8 mouse cellular contexts compared by ENCODE assay signal in genomic region chr7:45715741-45716459, GRCm38 (mm10). TPM values are rescaled to one million over a fixed set of nuclear protein-coding genes. Genes with fewer than 3 reads are reported as not detected.
DNase-seq lines count a peak whose midpoint lies in the region; ATAC-seq and TF ChIP-seq lines count a peak whose summit lies in the region.

No protein-coding gene starts in this region.

- no peak for TF ChIP-seq RAD21 in MEL (IDR thresholded peaks at IDR 0.05; ENCODE audit: low read depth, low read length)

- peaks cover 12% of the 10 kb centered on the region for H3K4me1 ChIP-seq in heart, adult 2 months (ENCODE audit: control insufficient read depth, insufficient read depth, low read length)
- peaks cover 0 to 5% of the 10 kb centered on the region in 2 experiments; a peak in 1 of 4 replicates for H3K4me1 ChIP-seq in MEL (ENCODE audit: control insufficient read depth in 1 of 2, insufficient read depth in 2 of 2, low read length in 2 of 2)
- peaks cover 19% of the 10 kb centered on the region for H3K4me1 ChIP-seq in forebrain, postnatal 0 days (ENCODE audit: insufficient read depth)
- H3K4me1 ChIP-seq in limb, embryonic 15.5 days, result peaks cover 64% of the 10 kb centered on the region
- peaks cover 44% of the 10 kb centered on the region for H3K4me1 ChIP-seq in neural tube, embryonic 12.5 days

- no peaks in the 10 kb centered on the region for H3K9me3 ChIP-seq in MEL (replicated peaks; ENCODE audit: insufficient read depth, low read length)
- H3K9me3 ChIP-seq in forebrain, postnatal 0 days (ENCODE audit: low read length), result no peaks in the 10 kb centered on the region
- no peaks in the 10 kb centered on the region for H3K9me3 ChIP-seq in limb, embryonic 15.5 days
- no peaks in the 10 kb centered on the region for H3K9me3 ChIP-seq in neural tube, embryonic 12.5 days

- no peaks in the 10 kb centered on the region; the same call in 1 of the 2 replicates for H3K79me2 ChIP-seq in heart, adult 2 months (replicated peaks; ENCODE audit: control insufficient read depth, insufficient read depth, low read length)
- H3K79me2 ChIP-seq in MEL (ENCODE audit: control insufficient read depth, insufficient read depth, low read length, poor library complexity), result peaks cover 48% of the 10 kb centered on the region

- peak overlapping the region; percentile 37 for H3K4me3 ChIP-seq in heart, adult 2 months
- H3K4me3 ChIP-seq in MEL (ENCODE audit: control insufficient read depth in 1 of 2, insufficient read depth in 1 of 2, low read depth in 2 of 2, low read length in 2 of 2), result peak overlapping the region; percentile 69 to 71
- peak overlapping the region; percentile 66 for H3K4me3 ChIP-seq in forebrain, postnatal 0 days (ENCODE audit: low read depth, low read length)
- H3K4me3 ChIP-seq in limb, embryonic 15.5 days, result peak overlapping the region; percentile 73
- peak overlapping the region; percentile 74; the same call in 1 of the 2 replicates for H3K4me3 ChIP-seq in neural tube, embryonic 12.5 days

- peak overlapping the region; percentile 91 for H3K4me2 ChIP-seq in forebrain, postnatal 0 days (ENCODE audit: low read depth)
- H3K4me2 ChIP-seq in limb, embryonic 15.5 days, result peak overlapping the region; percentile 90
- H3K4me2 ChIP-seq in neural tube, embryonic 12.5 days (replicated peaks), result peak overlapping the region; percentile 93

- peak; percentile 34 to 56 for DNase-seq in heart, adult 2 months
- DNase-seq in heart, postnatal 14 days, result no peak
- DNase-seq in MEL (ENCODE audit: low read depth, low spot score), result peak; percentile 56
- DNase-seq in forebrain, postnatal 0 days, result no peak
- DNase-seq in urinary bladder, adult 18-20 months (ENCODE audit: low spot score in 2 of 2), result no peak
- DNase-seq in thymus, postnatal 25 days, result no peak

- intact Hi-C loops in heart, adult 2 months (cut with DNase I), result loop anchor here (5.0 to 10.0 kb wide), 2 partner anchors 206 to 971 kb away; partner anchors contain the start of genes Ccdc114, Emp3 and Vrk3
- intact Hi-C loops in heart, postnatal 14 days (cut with DNase I), result no loop called here

- TF ChIP-seq POLR2A in heart, adult 2 months (IDR thresholded peaks at IDR 0.05; ENCODE audit: insufficient read depth, low read depth, low read length), result no peak
- no peak; a peak in 1 of 4 replicates for TF ChIP-seq POLR2A in MEL (IDR thresholded peaks at IDR 0.05; ENCODE audit: control insufficient read depth in 1 of 2, insufficient read depth in 1 of 2, low read depth in 1 of 2, low read length in 2 of 2, poor library complexity in 1 of 2)

- H3K27ac ChIP-seq in heart, adult 2 months, result peak overlapping the region; percentile 75
- H3K27ac ChIP-seq in MEL (ENCODE audit: control insufficient read depth, low read depth, low read length), result peak overlapping the region; percentile 96
- H3K27ac ChIP-seq in forebrain, postnatal 0 days (ENCODE audit: low read depth, low read length), result no peak overlapping the region; the same call in 1 of the 2 replicates
- peak overlapping the region; percentile 77 for H3K27ac ChIP-seq in limb, embryonic 15.5 days
- H3K27ac ChIP-seq in neural tube, embryonic 12.5 days, result no peak overlapping the region

- no peak for ATAC-seq in forebrain, postnatal 0 days
- ATAC-seq in limb, embryonic 15.5 days (ENCODE audit: insufficient number of reproducible peaks, low FRiP score, low TSS enrichment, low read depth), result no peak
- no peak for ATAC-seq in neural tube, embryonic 12.5 days (ENCODE audit: low FRiP score, low read depth)

- 69% methylated on average over 19 of the region's 19 CpGs for WGBS in heart, adult 2 months
- WGBS in forebrain, postnatal 0 days, result 81% methylated on average over 19 of the region's 19 CpGs
- WGBS in limb, embryonic 15.5 days, result 81% methylated on average over 19 of the region's 19 CpGs
- WGBS in neural tube, embryonic 12.5 days, result 85% methylated on average over 19 of the region's 19 CpGs

- TF ChIP-seq EP300 in heart, adult 2 months (IDR thresholded peaks at IDR 0.05; ENCODE audit: insufficient read depth, low read depth, low read length), result no peak
- no peak for TF ChIP-seq EP300 in MEL (IDR thresholded peaks at IDR 0.05; ENCODE audit: low read depth in 1 of 2, low read length in 2 of 2)

- peaks cover 6% of the 10 kb centered on the region for H3K36me3 ChIP-seq in heart, adult 2 months (ENCODE audit: control insufficient read depth, insufficient read depth, low read length)
- peaks cover 2% of the 10 kb centered on the region in 2 experiments; a peak in 3 of 4 replicates for H3K36me3 ChIP-seq in MEL (ENCODE audit: control insufficient read depth in 1 of 2, insufficient read depth in 2 of 2, low read length in 2 of 2)
- peaks cover 37% of the 10 kb centered on the region for H3K36me3 ChIP-seq in forebrain, postnatal 0 days (ENCODE audit: insufficient read depth)
- peaks cover 50% of the 10 kb centered on the region for H3K36me3 ChIP-seq in limb, embryonic 15.5 days
- peaks cover 45% of the 10 kb centered on the region for H3K36me3 ChIP-seq in neural tube, embryonic 12.5 days

- H3K27me3 ChIP-seq in heart, adult 2 months (ENCODE audit: control insufficient read depth, insufficient read depth, low read length), result no peaks in the 10 kb centered on the region
- H3K27me3 ChIP-seq in MEL (ENCODE audit: control insufficient read depth in 1 of 2, insufficient read depth in 2 of 2, low read length in 2 of 2), result no peaks in the 10 kb centered on the region
- no peaks in the 10 kb centered on the region for H3K27me3 ChIP-seq in forebrain, postnatal 0 days (ENCODE audit: insufficient read depth, low read length)
- no peaks in the 10 kb centered on the region for H3K27me3 ChIP-seq in limb, embryonic 15.5 days
- no peaks in the 10 kb centered on the region for H3K27me3 ChIP-seq in neural tube, embryonic 12.5 days (replicated peaks)

- 0 out of 2 replicates have a peak overlapping the region, but pooled peaks have one; percentile 3 for H3K9ac ChIP-seq in heart, adult 2 months (ENCODE audit: low read depth, low read length)
- peak overlapping the region; percentile 99 for H3K9ac ChIP-seq in MEL (ENCODE audit: control insufficient read depth, low read depth, low read length, poor library complexity, severe bottlenecking)
- H3K9ac ChIP-seq in forebrain, postnatal 0 days, result no peak overlapping the region
- H3K9ac ChIP-seq in limb, embryonic 15.5 days, result peak overlapping the region; percentile 8; the same call in 1 of the 2 replicates
- peak overlapping the region; percentile 48 for H3K9ac ChIP-seq in neural tube, embryonic 12.5 days

- no peak for TF ChIP-seq CTCF in heart, adult 2 months (IDR thresholded peaks at IDR 0.05)
- TF ChIP-seq CTCF in MEL (IDR thresholded peaks at IDR 0.05 in 2 of 3, conservative IDR thresholded peaks at IDR 0.05 in 1 of 3; ENCODE audit: control insufficient read depth in 1 of 3, insufficient read depth in 1 of 3, low read depth in 2 of 3, low read length in 3 of 3, poor library complexity in 1 of 3, severe bottlenecking in 1 of 3), result no peak
- no peak for TF ChIP-seq CTCF in forebrain, postnatal 0 days (IDR thresholded peaks at IDR 0.05; ENCODE audit: low read depth)

RNA-seq across cellular contexts. Expression of gene Rpl18, which starts 0.6 kb away (rescaled TPM):
- total RNA-seq in heart, adult 2 months (2021), result 100 to 1,000 TPM; 496 to 617 TPM
- 580 and 697 TPM in 2 replicates for polyA plus RNA-seq in heart, adult 2 months (2012; rRNA removed)
- 100 to 1,000 TPM; 552 to 626 TPM for total RNA-seq in heart, postnatal 14 days (2021)
- 3,210 and 3,724 TPM in 2 replicates for total RNA-seq in MEL (2012; rRNA removed)
- 1,000 to 10,000 TPM in 1 of 2 experiments, not detected in 1; 3,544 TPM for polyA plus RNA-seq in MEL (2012; ENCODE audit: insufficient read depth in 1 of 2, insufficient read length in 2 of 2, low read depth in 1 of 2, low replicate concordance in 2 of 2, missing spikeins in 1 of 2)
- 891 and 1,057 TPM in 2 replicates for total RNA-seq in forebrain, postnatal 0 days (2014; rRNA removed)
- polyA plus RNA-seq in forebrain, postnatal 0 days (2015; fragmentation: Nextera tagmentation; extraction: Ambion mirVana), result 517 and 655 TPM in 2 replicates
- 942 and 1,034 TPM in 2 replicates for polyA plus RNA-seq in limb, embryonic 15.5 days (2015; fragmentation: Nextera tagmentation; extraction: Ambion mirVana)
- polyA plus RNA-seq in neural tube, embryonic 12.5 days (2016; fragmentation: Nextera tagmentation; extraction: Ambion mirVana), result 665 and 700 TPM in 2 replicates

RNA-seq across cellular contexts. Expression of gene Sphk2, which starts 1.9 kb away (rescaled TPM):
- total RNA-seq in heart, adult 2 months (2021), result 10 to 100 TPM; 15.9 to 18.2 TPM
- polyA plus RNA-seq in heart, adult 2 months (2012; rRNA removed), result 24.1 and 24.9 TPM in 2 replicates
- 10 to 100 TPM; 17.5 to 18.8 TPM for total RNA-seq in heart, postnatal 14 days (2021)
- 18.3 and 21.0 TPM in 2 replicates for total RNA-seq in MEL (2012; rRNA removed)
- 10 to 100 TPM in 1 of 2 experiments, not detected in 1; 40.2 TPM for polyA plus RNA-seq in MEL (2012; ENCODE audit: insufficient read depth in 1 of 2, insufficient read length in 2 of 2, low read depth in 1 of 2, low replicate concordance in 2 of 2, missing spikeins in 1 of 2)
- 19.6 and 21.5 TPM in 2 replicates for total RNA-seq in forebrain, postnatal 0 days (2014; rRNA removed)
- 16.5 and 18.7 TPM in 2 replicates for polyA plus RNA-seq in forebrain, postnatal 0 days (2015; fragmentation: Nextera tagmentation; extraction: Ambion mirVana)
- 38.5 and 39.7 TPM in 2 replicates for polyA plus RNA-seq in limb, embryonic 15.5 days (2015; fragmentation: Nextera tagmentation; extraction: Ambion mirVana)
- polyA plus RNA-seq in neural tube, embryonic 12.5 days (2016; fragmentation: Nextera tagmentation; extraction: Ambion mirVana), result 28.0 and 29.0 TPM in 2 replicates

RNA-seq across cellular contexts. Expression of gene Fam83e, which starts 5.1 kb away (rescaled TPM):
- total RNA-seq in heart, adult 2 months (2021), result under 1 TPM; 0.13 to 0.34 TPM
- polyA plus RNA-seq in heart, adult 2 months (2012; rRNA removed), result 0.64 and 1.1 TPM in 2 replicates
- under 1 TPM; 0.17 to 0.24 TPM for total RNA-seq in heart, postnatal 14 days (2021)
- 0.95 and 1.0 TPM in 2 replicates for total RNA-seq in MEL (2012; rRNA removed)
- polyA plus RNA-seq in MEL (2012; ENCODE audit: insufficient read depth in 1 of 2, insufficient read length in 2 of 2, low read depth in 1 of 2, low replicate concordance in 2 of 2, missing spikeins in 1 of 2), result under 1 TPM in 1 of 2 experiments, not detected in 1; 0.43 TPM
- total RNA-seq in forebrain, postnatal 0 days (2014; rRNA removed), result 0.31 and 0.33 TPM in 2 replicates
- 0.09 TPM in 1 of 2 replicates, not detected in the other for polyA plus RNA-seq in forebrain, postnatal 0 days (2015; fragmentation: Nextera tagmentation; extraction: Ambion mirVana)
- 0.76 and 0.78 TPM in 2 replicates for polyA plus RNA-seq in limb, embryonic 15.5 days (2015; fragmentation: Nextera tagmentation; extraction: Ambion mirVana)
- polyA plus RNA-seq in neural tube, embryonic 12.5 days (2016; fragmentation: Nextera tagmentation; extraction: Ambion mirVana), result 0.94 and 1.00 TPM in 2 replicates

RNA-seq across cellular contexts. Expression of gene Spaca4, which starts 9.7 kb away (rescaled TPM):
- not detected for total RNA-seq in heart, adult 2 months (2021)
- not detected in 2 replicates for polyA plus RNA-seq in heart, adult 2 months (2012; rRNA removed)
- not detected for total RNA-seq in heart, postnatal 14 days (2021)
- total RNA-seq in MEL (2012; rRNA removed), result not detected in 2 replicates
- polyA plus RNA-seq in MEL (2012; ENCODE audit: insufficient read depth in 1 of 2, insufficient read length in 2 of 2, low read depth in 1 of 2, low replicate concordance in 2 of 2, missing spikeins in 1 of 2), result under 1 TPM in 1 of 2 experiments, not detected in 1; 0.38 TPM
- not detected in 2 replicates for total RNA-seq in forebrain, postnatal 0 days (2014; rRNA removed)
- polyA plus RNA-seq in forebrain, postnatal 0 days (2015; fragmentation: Nextera tagmentation; extraction: Ambion mirVana), result not detected in 2 replicates
- polyA plus RNA-seq in limb, embryonic 15.5 days (2015; fragmentation: Nextera tagmentation; extraction: Ambion mirVana), result not detected in 2 replicates
- polyA plus RNA-seq in neural tube, embryonic 12.5 days (2016; fragmentation: Nextera tagmentation; extraction: Ambion mirVana), result not detected in 2 replicates

RNA-seq across cellular contexts. Expression of gene Dbp, which starts 11.0 kb away (rescaled TPM):
- 100 to 1,000 TPM in 1 of 2 experiments, 1 to 10 TPM in 1; 6.4 to 134 TPM for total RNA-seq in heart, adult 2 months (2021)
- polyA plus RNA-seq in heart, adult 2 months (2012; rRNA removed), result 49.3 and 93.6 TPM in 2 replicates
- total RNA-seq in heart, postnatal 14 days (2021), result 10 to 100 TPM; 24.7 to 27.1 TPM
- total RNA-seq in MEL (2012; rRNA removed), result 21.1 and 24.4 TPM in 2 replicates
- polyA plus RNA-seq in MEL (2012; ENCODE audit: insufficient read depth in 1 of 2, insufficient read length in 2 of 2, low read depth in 1 of 2, low replicate concordance in 2 of 2, missing spikeins in 1 of 2), result 10 to 100 TPM in 1 of 2 experiments, not detected in 1; 22.5 TPM
- total RNA-seq in forebrain, postnatal 0 days (2014; rRNA removed), result 9.0 and 11.7 TPM in 2 replicates
- 6.4 and 6.6 TPM in 2 replicates for polyA plus RNA-seq in forebrain, postnatal 0 days (2015; fragmentation: Nextera tagmentation; extraction: Ambion mirVana)
- 4.3 and 4.7 TPM in 2 replicates for polyA plus RNA-seq in limb, embryonic 15.5 days (2015; fragmentation: Nextera tagmentation; extraction: Ambion mirVana)
- 4.1 TPM in 2 replicates for polyA plus RNA-seq in neural tube, embryonic 12.5 days (2016; fragmentation: Nextera tagmentation; extraction: Ambion mirVana)

Comparison
In these comparisons a context has a peak if more than half of its experiments do, and no peak if none do; other contexts are left out.
1. DNase-seq: peak in heart, adult 2 months (2 of 2) and MEL (single experiment); none in heart, postnatal 14 days (0 of 2), forebrain, postnatal 0 days (single experiment), urinary bladder, adult 18-20 months (0 of 2) and thymus, postnatal 25 days (single experiment).
2. H3K27ac ChIP-seq: peak in heart, adult 2 months (single experiment), MEL (single experiment) and limb, embryonic 15.5 days (single experiment); none in forebrain, postnatal 0 days (single experiment) and neural tube, embryonic 12.5 days (single experiment).
3. Peak in every context shown above with its lines, with median percentiles within 50 percentile points of each other: H3K4me3 ChIP-seq and H3K4me2 ChIP-seq.